Mouse (Mus musculus) heart, postnatal 36 days (tissue): ENCODE results near the gene Gm10662. TPM values are rescaled to one million over a fixed set of nuclear protein-coding genes. Genes with fewer than 3 reads are reported as not detected.
"Not testable (repeated sequence)": the region's sequence is repeated elsewhere in the genome, so short reads cannot be mapped to it uniquely, and the experiment has no call there.

Experiments
- DNase-seq, 2 experiments: peaks; one replicate each; pipeline ENCODE4 v3.0.0; 2021 to 2022
- intact Hi-C: fragments of 180-260 bp; cut with DNase I; formaldehyde crosslinking; loops from one replicate; pipeline ENCODE4 v1.15.1; 2025
- total RNA-seq, 2 experiments: library from RNA; stranded (reverse); gene quantifications; 2 replicates each; pipeline ENCODE4 v1.2.3; 2021

Gene Gm10662
- total RNA-seq, result not detected

DNA sequence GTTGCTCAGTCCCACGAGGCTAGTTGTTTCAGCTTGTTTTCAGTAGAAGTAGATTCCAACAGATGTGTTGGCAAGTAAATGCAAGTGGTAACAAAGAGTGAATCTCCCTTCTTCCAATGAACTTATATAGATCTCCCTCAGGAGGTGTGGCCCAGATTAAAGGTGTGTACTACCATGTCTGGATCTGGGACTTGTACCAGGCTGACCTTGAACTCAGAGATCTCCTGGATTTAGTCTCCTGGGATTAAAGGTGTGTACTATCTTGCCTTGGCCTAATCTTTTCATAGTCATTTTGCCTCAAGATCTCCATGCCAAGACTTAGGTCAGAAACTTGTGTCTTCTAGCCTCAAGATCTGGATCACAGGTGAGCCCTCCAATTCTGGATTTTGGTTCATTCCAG lies at the start of gene Gm10662:
Gm10662 (minus strand) TSS at position 101 of the 400 bp plus-strand sequence.
- DNase-seq, intact Hi-C loops: not testable (repeated sequence)

GRCm38 (mm10) chr7:23163505-23163904 lies 19.2 kb upstream of the Gm10662 start:
- DNase-seq, intact Hi-C loops: not testable (repeated sequence)

Other genes starting within 250 kb of the Gm10662 start
- gene Gm4214, start 159.8 kb downstream of the Gm10662 start, total RNA-seq, result not detected
- not detected for gene Gm4216, start 124.6 kb downstream of the Gm10662 start, total RNA-seq
- gene Vmn1r163, start 88.9 kb downstream of the Gm10662 start, total RNA-seq, result not detected
- gene Gm8720, start 77.0 kb downstream of the Gm10662 start, total RNA-seq, result not detected
- not detected for gene Vmn1r165, start 72.9 kb upstream of the Gm10662 start, total RNA-seq
- gene Vmn1r166, start 107.2 kb upstream of the Gm10662 start, total RNA-seq, result not detected
- gene Gm6902, start 134.4 kb upstream of the Gm10662 start, total RNA-seq, result not detected
- not detected for gene Nlrp4e, start 156.7 kb upstream of the Gm10662 start, total RNA-seq
- gene Nlrp5, start 241.4 kb upstream of the Gm10662 start, total RNA-seq, result under 1 TPM in 1 of 2 experiments, not detected in 1; 0.22 TPM